Mouse (Mus musculus) kidney, adult 2 months (tissue): ENCODE data around the gene Oxt.

Experiments used
- CTCF ChIP-seq: fragments of 200-500 bp; conservative IDR thresholded peaks from 2 replicates; pipeline ENCODE4 v1.5.1; 2011; ENCODE audit warnings: low read depth, mild to moderate bottlenecking, control low read depth, low read length, moderate library complexity, mixed read lengths; ENCODE audit not compliant: insufficient read depth, insufficient read length
- POLR2A ChIP-seq: fragments of 200-500 bp; IDR thresholded peaks from one replicate; pipeline ENCODE4 v1.6.1; 2011; ENCODE audit warnings: low read depth, low read length, control low read depth

- no peak for TF ChIP-seq POLR2A
- no peak for TF ChIP-seq CTCF
Measured at GRCm38 (mm10) chr2:130598399-130598798, 22.4 kb downstream of the Oxt start.
